Mouse (Mus musculus) heart, embryonic 12.5 days (tissue): ENCODE measurements around the gene Ralgapa2. TPM values are rescaled to one million over a fixed set of nuclear protein-coding genes. Genes with fewer than 3 reads are reported as not detected.

ENCODE experiments used
- ATAC-seq: fragments of 200-750 bp; cut with Nextera tagmentation; 2 replicates; pipeline ENCODE4 v1.8.0; 2017; ENCODE audit warnings: moderate TSS enrichment, moderate library complexity; ENCODE audit not compliant: insufficient number of reproducible peaks, low FRiP score
- H3K27ac ChIP-seq: fragments of 300-500 bp; sonication (generic); 2 replicates; pipeline ENCODE4 v1.5.1; 2016; ENCODE audit warnings: mild to moderate bottlenecking, moderate library complexity; ENCODE audit not compliant: poor library complexity, severe bottlenecking
- H3K27me3 ChIP-seq: fragments of 300-500 bp; sonication (generic); replicated peaks from 2 replicates; pipeline ENCODE4 v1.6.1; 2016; ENCODE audit warnings: mild to moderate bottlenecking, moderate library complexity
- H3K36me3 ChIP-seq: fragments of 300-500 bp; sonication (generic); 2 replicates; pipeline ENCODE4 v1.6.1; 2016; ENCODE audit warnings: mild to moderate bottlenecking, moderate library complexity
- H3K4me1 ChIP-seq: fragments of 300-500 bp; sonication (generic); replicated peaks from 2 replicates; pipeline ENCODE4 v1.6.1; 2016; ENCODE audit warnings: mild to moderate bottlenecking
- H3K4me2 ChIP-seq: fragments of 300-500 bp; sonication (generic); 2 replicates; pipeline ENCODE4 v1.6.1; 2016; ENCODE audit warnings: mild to moderate bottlenecking, moderate library complexity
- H3K4me3 ChIP-seq: fragments of 300-500 bp; sonication (generic); 2 replicates; pipeline ENCODE4 v1.5.1; 2016; ENCODE audit warnings: mild to moderate bottlenecking
- H3K9ac ChIP-seq: fragments of 300-500 bp; sonication (generic); 2 replicates; pipeline ENCODE4 v1.6.1; 2016; ENCODE audit warnings: mild to moderate bottlenecking, moderate library complexity
- H3K9me3 ChIP-seq: fragments of 300-500 bp; sonication (generic); replicated peaks from 2 replicates; pipeline ENCODE4 v1.6.1; 2016; ENCODE audit warnings: mild to moderate bottlenecking, moderate library complexity
- WGBS: fragments of 180-500 bp; shearing (Covaris S2); methylation state at CpG from one replicate; pipeline ENCODE4 v1.1.7; 2016; 5-methylcytosine and 5-hydroxymethylcytosine counted together
- polyA plus RNA-seq: library from polyadenylated mRNA; unstranded; fragments of >200 nt; fragmentation: Nextera tagmentation; extraction: Ambion mirVana; gene quantifications from 2 replicates; pipeline ENCODE4 v1.2.1, GENCODE M21; 2016

Ralgapa2 gene
- polyA plus RNA-seq, 1 experiment from 2014 or later, result 11.3 TPM

DNA sequence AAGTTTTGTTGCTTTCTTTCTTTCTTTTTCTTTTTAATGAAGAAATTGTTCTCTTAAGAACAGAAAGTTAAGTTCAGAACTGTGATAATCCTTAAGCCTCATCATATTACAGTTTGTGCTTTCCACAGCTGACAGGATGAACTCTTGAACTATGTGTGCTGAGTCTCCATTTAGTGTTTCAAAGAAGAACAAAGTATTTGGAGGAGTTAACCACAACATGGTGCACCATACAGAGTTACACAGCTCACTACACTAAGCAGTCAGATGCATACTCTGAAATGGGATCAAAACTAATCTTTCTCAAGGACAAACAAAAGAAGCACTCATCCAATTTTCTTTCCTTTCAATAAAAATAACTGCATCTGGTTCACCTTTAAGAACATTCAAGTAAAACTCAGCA, 110.6 kb downstream of the Ralgapa2 start:
- Histone ChIP-seq H3K4me3 (no peak overlapping the region), H3K27me3 (no peaks in the 10 kb centered on the region), H3K27ac (no peak overlapping the region), H3K9ac (no peak overlapping the region), H3K9me3 (no peaks in the 10 kb centered on the region), H3K4me2 (no peak overlapping the region), H3K36me3 (peaks cover 8% of the 10 kb centered on the region), H3K4me1 (no peaks in the 10 kb centered on the region)
- no peak for ATAC-seq

- Histone ChIP-seq H3K4me3 (no peak overlapping the region), H3K9ac (no peak overlapping the region), H3K27ac (no peak overlapping the region), H3K4me1 (no peaks in the 10 kb centered on the region), H3K36me3 (peaks cover 8% of the 10 kb centered on the region), H3K4me2 (no peak overlapping the region), H3K9me3 (no peaks in the 10 kb centered on the region), H3K27me3 (no peaks in the 10 kb centered on the region)
- no peak for ATAC-seq
- WGBS, result 48% methylated on average over 2 of the region's 2 CpGs
Observed at GRCm38 (mm10) chr2:146400738-146401137, 111.4 kb downstream of the Ralgapa2 start.

DNA sequence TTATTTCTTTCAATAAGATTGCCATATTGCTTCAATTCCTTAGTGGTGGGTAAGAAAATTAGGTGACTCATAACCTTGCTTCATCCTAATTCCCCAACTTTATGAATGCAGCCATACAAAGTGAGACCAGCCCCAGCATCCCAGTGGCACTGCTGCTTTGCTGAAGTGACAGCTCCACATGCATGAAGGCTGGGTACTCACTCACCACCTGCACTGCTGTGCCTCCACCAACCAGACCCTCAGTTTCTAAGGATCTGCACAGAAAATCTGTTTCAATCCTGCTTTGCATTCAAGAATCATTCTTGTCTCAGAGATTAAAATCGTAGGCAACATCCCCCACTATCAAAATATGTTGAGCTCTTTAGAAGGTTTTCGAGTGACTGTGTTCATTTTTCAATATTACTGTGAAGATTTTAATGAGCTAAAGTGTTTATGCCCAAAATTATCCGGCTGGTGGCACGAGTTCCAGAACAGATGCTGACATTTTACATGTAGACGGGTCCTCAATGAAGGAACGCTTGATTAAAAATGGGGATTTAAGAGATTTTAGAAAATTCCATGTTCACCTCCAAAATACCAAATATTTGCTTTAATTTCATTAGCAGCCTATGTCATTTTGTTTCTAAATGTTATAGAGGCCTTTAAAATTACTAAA, 113.8 kb downstream of the Ralgapa2 start:
- Histone ChIP-seq H3K36me3 (peaks cover 10% of the 10 kb centered on the region), H3K9me3 (no peaks in the 10 kb centered on the region), H3K4me2 (no peak overlapping the region), H3K4me3 (no peak overlapping the region), H3K9ac (no peak overlapping the region), H3K27ac (no peak overlapping the region), H3K27me3 (no peaks in the 10 kb centered on the region), H3K4me1 (no peaks in the 10 kb centered on the region)
- no peak for ATAC-seq
- 89% methylated on average over 6 of the region's 6 CpGs for WGBS

DNA sequence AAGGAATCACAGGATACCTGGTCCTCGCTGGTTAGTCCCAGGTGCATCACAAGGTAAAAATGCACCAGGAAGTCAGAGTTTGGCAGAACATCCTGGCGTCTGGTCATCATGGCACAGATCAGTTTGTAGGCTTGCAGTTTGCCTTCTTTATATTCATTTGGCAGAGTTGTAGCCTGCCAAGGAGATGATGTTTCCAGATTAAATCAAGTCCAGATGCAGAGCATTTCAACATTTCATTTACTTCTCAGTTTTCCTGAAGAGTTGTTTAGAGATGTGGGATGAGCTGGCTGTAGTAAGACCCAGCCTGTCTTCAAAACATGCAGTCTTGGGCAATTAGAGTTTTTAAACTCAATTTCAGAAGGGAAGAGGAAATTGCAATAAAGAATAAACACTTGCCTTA, 124.9 kb downstream of the Ralgapa2 start:
- no peak for ATAC-seq
- H3K27ac ChIP-seq, result no peak overlapping the region
- WGBS, result 78% methylated on average over 2 of the region's 2 CpGs

DNA sequence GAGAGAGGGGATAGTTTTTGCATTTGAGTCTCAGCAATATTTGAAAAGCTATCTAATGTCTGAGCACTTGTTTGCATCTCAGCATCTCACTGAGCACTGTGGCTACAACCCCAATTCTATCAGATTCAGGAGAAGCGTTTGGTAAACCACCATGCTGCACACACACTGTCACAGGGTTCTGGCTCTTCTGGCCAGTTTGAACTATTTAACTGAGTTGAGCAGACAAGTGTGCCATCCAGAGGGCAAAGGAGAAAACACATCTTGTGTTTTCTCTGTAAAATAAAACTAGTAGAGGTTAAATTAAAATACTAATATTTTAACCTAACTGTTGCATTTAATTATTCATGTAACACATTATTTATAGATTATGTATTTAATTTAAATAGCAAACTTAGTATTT, 127.6 kb downstream of the Ralgapa2 start:
- Histone ChIP-seq H3K4me1 (no peaks in the 10 kb centered on the region; the same call in 1 of the 2 replicates), H3K9me3 (no peaks in the 10 kb centered on the region), H3K27me3 (no peaks in the 10 kb centered on the region), H3K4me3 (no peak overlapping the region), H3K27ac (no peak overlapping the region), H3K4me2 (no peak overlapping the region), H3K9ac (no peak overlapping the region), H3K36me3 (peaks cover 5% of the 10 kb centered on the region; the same call in 1 of the 2 replicates)
- 50% methylated on average over 1 of the region's 1 CpGs for WGBS
- ATAC-seq, result no peak

More for the DNA sequence above, 124.9 kb downstream of the Ralgapa2 start:
- Histone ChIP-seq H3K27me3 (no peaks in the 10 kb centered on the region), H3K4me2 (no peak overlapping the region), H3K9me3 (no peaks in the 10 kb centered on the region), H3K4me3 (no peak overlapping the region), H3K36me3 (peaks cover 21% of the 10 kb centered on the region), H3K4me1 (no peaks in the 10 kb centered on the region; the same call in 1 of the 2 replicates), H3K9ac (no peak overlapping the region)

GRCm38 (mm10) chr2:146376293-146376692, 135.9 kb downstream of the Ralgapa2 start:
- Histone ChIP-seq H3K9me3 (no peaks in the 10 kb centered on the region), H3K9ac (no peak overlapping the region), H3K27ac (no peak overlapping the region), H3K4me1 (no peaks in the 10 kb centered on the region), H3K4me3 (no peak overlapping the region), H3K4me2 (no peak overlapping the region), H3K36me3 (peaks cover 7% of the 10 kb centered on the region; the same call in 1 of the 2 replicates), H3K27me3 (no peaks in the 10 kb centered on the region)
- WGBS, result 86% methylated on average over 5 of the region's 5 CpGs
- ATAC-seq, result no peak

- H3K9ac ChIP-seq, result no peak overlapping the region
- no peak overlapping the region for H3K4me3 ChIP-seq
- H3K9me3 ChIP-seq, result no peaks in the 10 kb centered on the region
- no peak for ATAC-seq
- H3K27ac ChIP-seq, result no peak overlapping the region
- H3K4me1 ChIP-seq, result peaks cover 12% of the 10 kb centered on the region
- 85% methylated on average over 12 of the region's 12 CpGs for WGBS
- H3K4me2 ChIP-seq, result no peak overlapping the region
- H3K27me3 ChIP-seq, result no peaks in the 10 kb centered on the region
- H3K36me3 ChIP-seq, result peaks cover 2% of the 10 kb centered on the region
Observed at GRCm38 (mm10) chr2:146366098-146366497, 146.0 kb downstream of the Ralgapa2 start.

GRCm38 (mm10) chr2:146365368-146365983, 146.7 kb downstream of the Ralgapa2 start:
- ATAC-seq, result no peak
- H3K36me3 ChIP-seq, result peaks cover 3% of the 10 kb centered on the region
- no peak overlapping the region for H3K4me2 ChIP-seq
- no peak overlapping the region for H3K27ac ChIP-seq
- no peak overlapping the region for H3K9ac ChIP-seq
- WGBS, result 61% methylated on average over 11 of the region's 11 CpGs
- peaks cover 13% of the 10 kb centered on the region for H3K4me1 ChIP-seq
- H3K4me3 ChIP-seq, result no peak overlapping the region
- H3K9me3 ChIP-seq, result no peaks in the 10 kb centered on the region
- no peaks in the 10 kb centered on the region for H3K27me3 ChIP-seq

GRCm38 (mm10) chr2:146363483-146363882, 148.7 kb downstream of the Ralgapa2 start:
- H3K27me3 ChIP-seq, result no peaks in the 10 kb centered on the region
- 74% methylated on average over 2 of the region's 2 CpGs for WGBS

GRCm38 (mm10) chr2:146362932-146363331, 149.2 kb downstream of the Ralgapa2 start:
- no peak overlapping the region for H3K4me3 ChIP-seq
- ATAC-seq, result no peak
- H3K27ac ChIP-seq, result no peak overlapping the region
- H3K27me3 ChIP-seq, result no peaks in the 10 kb centered on the region
- H3K36me3 ChIP-seq, result peaks cover 9% of the 10 kb centered on the region; the same call in 1 of the 2 replicates
- no peaks in the 10 kb centered on the region for H3K9me3 ChIP-seq
- 86% methylated on average over 1 of the region's 1 CpGs for WGBS
- peaks cover 13% of the 10 kb centered on the region for H3K4me1 ChIP-seq
- no peak overlapping the region for H3K9ac ChIP-seq
- H3K4me2 ChIP-seq, result no peak overlapping the region

More at GRCm38 (mm10) chr2:146363483-146363882, 148.7 kb downstream of the Ralgapa2 start:
- no peak overlapping the region for H3K27ac ChIP-seq
- no peaks in the 10 kb centered on the region for H3K9me3 ChIP-seq
- H3K4me1 ChIP-seq, result peaks cover 13% of the 10 kb centered on the region
- peaks cover 9% of the 10 kb centered on the region; the same call in 1 of the 2 replicates for H3K36me3 ChIP-seq
- ATAC-seq, result no peak
- no peak overlapping the region for H3K4me2 ChIP-seq
- no peak overlapping the region for H3K4me3 ChIP-seq
- H3K9ac ChIP-seq, result no peak overlapping the region

GRCm38 (mm10) chr2:146361969-146362368, 150.2 kb downstream of the Ralgapa2 start:
- Histone ChIP-seq H3K27me3 (no peaks in the 10 kb centered on the region), H3K4me3 (no peak overlapping the region), H3K36me3 (peaks cover 9% of the 10 kb centered on the region; the same call in 1 of the 2 replicates), H3K4me2 (no peak overlapping the region), H3K4me1 (peaks cover 13% of the 10 kb centered on the region), H3K27ac (no peak overlapping the region), H3K9ac (no peak overlapping the region), H3K9me3 (no peaks in the 10 kb centered on the region)
- 78% methylated on average over 4 of the region's 4 CpGs for WGBS
- no peak for ATAC-seq
